Mouse (Mus musculus) ES-Bruce4 (cell line): ENCODE data around the gene Gm3045. TPM values are rescaled to one million over a fixed set of nuclear protein-coding genes. Genes with fewer than 3 reads are reported as not detected.
A peak's percentile ranks its signal among the peaks of the same experiment; 100 is the strongest.

Experiments
- H3K27ac ChIP-seq: 2 replicates; pipeline ENCODE4 v1.5.1; 2012; ENCODE audit warnings: low read length, inconsistent platforms; ENCODE audit not compliant: insufficient read depth
- H3K27me3 ChIP-seq: 2 replicates; pipeline ENCODE4 v1.6.1; 2012; ENCODE audit warnings: mild to moderate bottlenecking, low read length, inconsistent platforms; ENCODE audit not compliant: control insufficient read depth, poor library complexity, insufficient read depth, severe bottlenecking
- H3K36me3 ChIP-seq: 2 replicates; pipeline ENCODE4 v1.6.1; 2012; ENCODE audit warnings: inconsistent platforms, mild to moderate bottlenecking, low read length, moderate library complexity; ENCODE audit not compliant: control insufficient read depth, poor library complexity, insufficient read depth, severe bottlenecking
- H3K4me1 ChIP-seq: one replicate; pipeline ENCODE4 v1.8.1; 2011; ENCODE audit warnings: low read length; ENCODE audit not compliant: control insufficient read depth, insufficient read depth
- H3K4me3 ChIP-seq: 2 replicates; pipeline ENCODE4 v1.5.1; 2011; ENCODE audit warnings: low read depth, mild to moderate bottlenecking, low read length
- H3K9ac ChIP-seq: 2 replicates; pipeline ENCODE4 v1.6.1; 2012; ENCODE audit warnings: low read depth, mild to moderate bottlenecking, inconsistent platforms; ENCODE audit not compliant: poor library complexity, severe bottlenecking
- H3K9me3 ChIP-seq: replicated peaks from 2 replicates; pipeline ENCODE4 v1.6.1; 2012; ENCODE audit warnings: mild to moderate bottlenecking, low read length, inconsistent platforms; ENCODE audit not compliant: control insufficient read depth, poor library complexity, insufficient read depth, severe bottlenecking
- CTCF ChIP-seq: IDR thresholded peaks from one replicate; pipeline ENCODE4 v1.8.1; 2011; ENCODE audit warnings: low read depth, low read length
- EP300 ChIP-seq: IDR thresholded peaks from 2 replicates; pipeline ENCODE4 v1.6.1; 2011; ENCODE audit warnings: low read depth, low read length; ENCODE audit not compliant: insufficient read depth
- POLR2A ChIP-seq: IDR thresholded peaks from one replicate; pipeline ENCODE4 v1.8.1; 2011; ENCODE audit warnings: low read length; ENCODE audit not compliant: insufficient read depth
- polyA plus RNA-seq: library from polyadenylated mRNA; stranded (reverse); fragments of >200 nt; gene quantifications from 2 replicates; pipeline ENCODE4 v1.2.4, GENCODE M21; 2011; ENCODE audit warnings: low read depth; ENCODE audit not compliant: missing spikeins, insufficient read depth, insufficient read length

The Gm3045 gene
- polyA plus RNA-seq, 1 experiment, result not detected

GRCm38 (mm10) chr13:56419538-56419937 is 6.9 kb upstream of the Gm3045 start:
- Histone ChIP-seq H3K27ac (no peak overlapping the region), H3K4me3 (no peak overlapping the region), H3K36me3 (no peaks in the 10 kb centered on the region), H3K4me1 (peaks cover 5% of the 10 kb centered on the region), H3K9me3 (no peaks in the 10 kb centered on the region), H3K27me3 (no peaks in the 10 kb centered on the region), H3K9ac (no peak overlapping the region)
- TF ChIP-seq EP300 (peak; percentile 92), CTCF (no peak), POLR2A (no peak)

GRCm38 (mm10) chr13:56422072-56422723 is 4.2 kb upstream of the Gm3045 start:
- H3K4me1 ChIP-seq, result peaks cover 5% of the 10 kb centered on the region
- peak overlapping the region; percentile 18; the same call in 1 of the 2 replicates for H3K4me3 ChIP-seq
- no peaks in the 10 kb centered on the region for H3K27me3 ChIP-seq
- no peaks in the 10 kb centered on the region for H3K9me3 ChIP-seq
- no peak overlapping the region for H3K27ac ChIP-seq
- H3K36me3 ChIP-seq, result no peaks in the 10 kb centered on the region
- TF ChIP-seq EP300 (no peak), CTCF (peak; percentile 11)
- H3K9ac ChIP-seq, result no peak overlapping the region

GRCm38 (mm10) chr13:56425931-56426330 is 463 bp upstream of the Gm3045 start:
- Histone ChIP-seq H3K27me3 (no peaks in the 10 kb centered on the region), H3K9me3 (no peaks in the 10 kb centered on the region), H3K27ac (no peak overlapping the region), H3K36me3 (no peaks in the 10 kb centered on the region), H3K9ac (no peak overlapping the region), H3K4me1 (no peaks in the 10 kb centered on the region), H3K4me3 (no peak overlapping the region)
- no peak for TF ChIP-seq CTCF
- TF ChIP-seq POLR2A, result no peak
- no peak for TF ChIP-seq EP300

- Histone ChIP-seq H3K4me3 (no peak overlapping the region), H3K4me1 (no peaks in the 10 kb centered on the region), H3K27ac (no peak overlapping the region), H3K27me3 (no peaks in the 10 kb centered on the region), H3K9me3 (no peaks in the 10 kb centered on the region), H3K36me3 (no peaks in the 10 kb centered on the region), H3K9ac (no peak overlapping the region)
- TF ChIP-seq EP300 (peak; percentile 71; the same call in 1 of the 2 replicates), POLR2A (no peak), CTCF (peak; percentile 84)
Measured at GRCm38 (mm10) chr13:56428724-56429500, 2.5 kb downstream of the Gm3045 start.

- Histone ChIP-seq H3K4me1 (peaks cover 1% of the 10 kb centered on the region), H3K36me3 (no peaks in the 10 kb centered on the region), H3K27ac (no peak overlapping the region), H3K9me3 (no peaks in the 10 kb centered on the region), H3K4me3 (peak overlapping the region; percentile 32; the same call in 1 of the 2 replicates), H3K27me3 (no peaks in the 10 kb centered on the region), H3K9ac (peak overlapping the region; percentile 33; the same call in 1 of the 2 replicates)
- TF ChIP-seq EP300 (no peak), CTCF (no peak), POLR2A (no peak)
Measured at GRCm38 (mm10) chr13:56432496-56432895, 6.1 kb downstream of the Gm3045 start.

- Histone ChIP-seq H3K27me3 (no peaks in the 10 kb centered on the region), H3K4me1 (peaks cover 1% of the 10 kb centered on the region), H3K9ac (peak overlapping the region; percentile 33; the same call in 1 of the 2 replicates), H3K9me3 (no peaks in the 10 kb centered on the region), H3K4me3 (peak overlapping the region; percentile 32), H3K27ac (no peak overlapping the region), H3K36me3 (no peaks in the 10 kb centered on the region)
- TF ChIP-seq CTCF (peak; percentile 89), POLR2A (no peak), EP300 (0 out of 2 replicates have a peak, but pooled peaks have one; percentile 14)
Measured at GRCm38 (mm10) chr13:56433466-56433865, 7.1 kb downstream of the Gm3045 start.
